Mouse (Mus musculus): ENCODE data around the gene Tsc1.

DNA sequence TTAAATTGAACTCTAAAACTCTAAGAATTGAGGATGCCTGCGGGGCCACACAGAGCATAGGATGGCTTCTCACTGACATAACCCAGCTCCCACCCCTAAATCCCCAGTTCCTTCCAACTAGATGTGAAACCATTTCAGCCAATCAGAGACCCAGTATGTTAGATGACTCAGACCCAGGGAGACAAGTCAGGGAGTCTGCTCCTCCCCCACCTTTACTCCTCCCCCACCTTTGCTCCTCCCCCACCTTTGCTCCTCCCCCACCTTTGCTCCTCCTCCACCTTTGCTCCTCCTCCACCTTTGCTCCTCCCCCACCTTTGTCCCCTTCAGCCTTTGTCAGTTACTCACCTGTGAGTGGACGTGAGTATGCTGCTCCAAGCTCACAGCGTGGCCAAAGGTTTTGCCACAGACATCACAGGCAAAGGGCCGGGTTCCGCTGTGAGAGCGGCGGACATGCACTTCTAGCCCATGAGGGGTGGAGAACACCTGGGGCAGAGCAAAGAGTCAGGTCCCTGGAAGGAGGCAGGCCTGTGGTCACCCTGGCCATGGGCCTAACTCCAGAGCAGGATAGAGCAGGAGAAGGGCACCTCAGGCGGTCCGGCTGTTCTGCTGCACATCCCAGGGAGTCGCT is 28.5 kb upstream of the Tsc1 start:
- TF ChIP-seq CTCF (IDR thresholded peaks at IDR 0.05 in 2 of 3, conservative IDR thresholded peaks at IDR 0.05 in 1 of 3; ENCODE audit: control insufficient read depth in 1 of 3, insufficient read depth in 1 of 3, low read depth in 2 of 3, low read length in 3 of 3, poor library complexity in 1 of 3, severe bottlenecking in 1 of 3) (no peak), RAD21 (IDR thresholded peaks at IDR 0.05; ENCODE audit: low read depth, low read length) (no peak), POLR2AphosphoS2 (IDR thresholded peaks at IDR 0.05; ENCODE audit: low read length) (no peak), EP300 (IDR thresholded peaks at IDR 0.05; ENCODE audit: low read depth in 1 of 2, low read length in 2 of 2) (no peak), TCF12 (IDR thresholded peaks at IDR 0.05; ENCODE audit: low read depth, low read length) (no peak), POLR2A (IDR thresholded peaks at IDR 0.05; ENCODE audit: control insufficient read depth in 1 of 2, insufficient read depth in 1 of 2, low read depth in 1 of 2, low read length in 2 of 2, poor library complexity in 1 of 2) (no peak; a peak in 1 of 4 replicates), ZKSCAN1 (IDR thresholded peaks at IDR 0.05; ENCODE audit: low read depth, low read length) (no peak), USF1 (IDR thresholded peaks at IDR 0.05; ENCODE audit: low read depth, low read length) (no peak), ZNF384 (IDR thresholded peaks at IDR 0.05; ENCODE audit: low read depth, low read length) (no peak), CHD1 (IDR thresholded peaks at IDR 0.05; ENCODE audit: low read depth, low read length) (no peak), MEF2A (IDR thresholded peaks at IDR 0.05; ENCODE audit: extremely low read depth, insufficient replicate concordance, low read depth, low read length, poor library complexity, severe bottlenecking) (no peak)

All from MEL (cell line).